Mouse (Mus musculus): ENCODE data around the gene Zscan18. TPM values are rescaled to one million over a fixed set of nuclear protein-coding genes. Genes with fewer than 3 reads are reported as not detected.
"Not testable (repeated sequence)": the region's sequence is repeated elsewhere in the genome, so short reads cannot be mapped to it uniquely, and the experiment has no call there.

Zscan18 gene
- polyA plus RNA-seq (2012; ENCODE audit: insufficient read depth, low replicate concordance) = not detected in 2 replicates

DNA sequence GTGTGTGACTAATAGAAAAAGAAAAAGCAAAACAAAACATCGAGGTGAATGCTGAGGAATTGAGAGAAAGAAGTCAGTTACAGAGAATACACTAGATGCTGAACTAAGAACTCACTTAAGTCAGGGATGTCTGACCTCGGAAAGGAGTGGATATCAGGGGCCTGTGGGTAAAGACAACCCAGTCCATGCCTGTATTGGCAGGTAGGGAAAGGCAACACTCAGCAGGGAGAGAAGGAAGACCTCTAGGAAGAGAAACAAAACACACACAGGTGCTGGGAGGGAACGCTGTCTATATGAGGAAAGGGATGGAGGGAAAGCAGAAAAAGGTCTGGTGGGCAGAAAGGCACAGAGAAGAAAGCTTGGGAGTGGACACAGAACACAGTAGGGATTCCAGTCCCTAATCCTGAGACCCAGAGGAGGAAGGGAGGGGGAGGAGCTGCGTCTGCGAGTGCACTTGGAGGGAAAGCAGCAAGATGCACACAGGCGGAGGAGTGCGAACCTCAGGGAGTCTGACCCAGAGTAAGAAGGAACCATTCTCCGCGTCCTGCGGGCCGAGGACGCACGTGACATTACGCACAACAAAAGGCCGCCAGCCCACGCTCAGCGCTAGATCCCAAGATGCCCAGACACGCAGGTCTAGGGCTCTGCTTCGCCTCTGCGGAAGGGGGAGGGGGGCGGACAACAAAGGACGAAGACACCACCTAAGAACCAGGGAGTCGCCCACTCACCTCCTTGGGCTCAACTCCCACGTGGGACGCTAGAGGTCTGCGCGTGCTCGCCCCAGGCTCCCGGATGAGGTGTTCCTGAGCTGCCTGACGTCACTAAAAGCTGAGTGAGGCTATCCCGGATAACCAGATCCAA, at the start of gene Zscan18:
Gene Zscan18 (minus strand): TSS at position 770 of the 861 bp plus-strand sequence.
- peaks cover 28% of the 10 kb centered on the region for H3K36me3 ChIP-seq (replicated peaks; ENCODE audit: low read length)
- peak within 1 kb of the TSS; percentile 91 for H3K4me3 ChIP-seq (replicated peaks)
- TF ChIP-seq FLI1 (IDR thresholded peaks at IDR 0.05; ENCODE audit: low read length) (no peak), GATA1 (IDR thresholded peaks at IDR 0.05; ENCODE audit: borderline replicate concordance, low read length) (no peak)
- H3K9me3 ChIP-seq = peaks cover 8% of the 10 kb centered on the region
- H3K27me3 ChIP-seq (replicated peaks) = no peaks in the 10 kb centered on the region
- H3K4me1 ChIP-seq = peaks cover 15% of the 10 kb centered on the region

DNA sequence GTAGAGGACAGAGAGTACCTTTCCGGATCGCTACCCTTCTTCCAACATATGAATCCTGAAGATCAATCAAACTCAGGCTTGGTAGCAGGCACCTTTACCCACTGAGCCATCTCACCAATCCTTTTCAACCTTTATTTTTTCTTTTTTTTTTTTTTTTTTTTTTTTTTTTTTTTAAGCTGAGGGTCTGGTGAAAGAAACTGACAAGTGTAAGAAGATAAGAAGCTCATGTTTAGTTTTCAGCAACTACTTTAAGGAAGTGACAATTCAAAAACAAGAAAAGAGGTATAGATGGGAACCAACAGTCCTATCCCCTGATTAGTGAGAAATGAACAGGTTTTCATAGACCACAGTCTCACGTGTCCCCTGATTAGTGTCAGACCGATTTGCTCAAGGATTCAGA, 32.3 kb upstream of the Zscan18 start:
- H3K4me1 ChIP-seq = peaks cover 17% of the 10 kb centered on the region
- TF ChIP-seq FLI1 (IDR thresholded peaks at IDR 0.05; ENCODE audit: low read length) = no peak
- no peak for TF ChIP-seq GATA1 (IDR thresholded peaks at IDR 0.05; ENCODE audit: borderline replicate concordance, low read length)

DNA sequence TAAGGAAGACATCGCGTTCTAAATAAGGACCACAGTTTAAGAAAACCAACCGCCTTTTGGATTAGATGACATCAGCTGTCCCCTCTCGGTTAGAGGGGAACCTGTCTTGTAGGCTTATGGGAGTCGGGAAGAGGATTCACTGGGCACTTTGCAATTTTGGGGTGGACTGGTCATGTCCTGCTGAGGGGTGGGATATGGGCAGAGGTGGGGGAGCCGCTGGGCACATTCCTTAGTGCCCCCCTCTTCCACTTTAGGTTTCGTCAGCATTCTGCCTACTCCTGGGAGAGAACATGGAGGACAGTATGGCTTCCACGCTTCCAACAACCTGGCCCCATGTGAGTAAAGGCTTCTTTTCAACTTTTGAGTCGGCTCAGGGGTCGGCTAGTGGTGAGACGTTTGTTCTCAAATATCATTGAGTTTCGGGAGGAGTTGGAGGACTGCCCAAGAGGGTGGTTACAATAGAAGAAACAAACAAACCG, 31.8 kb upstream of the Zscan18 start:
- Histone ChIP-seq H3K36me3 (replicated peaks; ENCODE audit: low read length) (peaks cover 43% of the 10 kb centered on the region), H3K4me3 (replicated peaks) (peak overlapping the region; percentile 94), H3K9me3 (peaks cover 25% of the 10 kb centered on the region), H3K4me1 (peaks cover 17% of the 10 kb centered on the region), H3K27me3 (replicated peaks) (no peaks in the 10 kb centered on the region)
- TF ChIP-seq FLI1 (IDR thresholded peaks at IDR 0.05; ENCODE audit: low read length) = no peak
- no peak for TF ChIP-seq GATA1 (IDR thresholded peaks at IDR 0.05; ENCODE audit: borderline replicate concordance, low read length)

More for the DNA sequence above, 32.3 kb upstream of the Zscan18 start:
- Histone ChIP-seq H3K36me3 (replicated peaks; ENCODE audit: low read length) (peaks cover 49% of the 10 kb centered on the region), H3K4me3 (replicated peaks) (peak overlapping the region; percentile 94), H3K9me3 (peaks cover 31% of the 10 kb centered on the region), H3K27me3 (replicated peaks) (no peaks in the 10 kb centered on the region)

DNA sequence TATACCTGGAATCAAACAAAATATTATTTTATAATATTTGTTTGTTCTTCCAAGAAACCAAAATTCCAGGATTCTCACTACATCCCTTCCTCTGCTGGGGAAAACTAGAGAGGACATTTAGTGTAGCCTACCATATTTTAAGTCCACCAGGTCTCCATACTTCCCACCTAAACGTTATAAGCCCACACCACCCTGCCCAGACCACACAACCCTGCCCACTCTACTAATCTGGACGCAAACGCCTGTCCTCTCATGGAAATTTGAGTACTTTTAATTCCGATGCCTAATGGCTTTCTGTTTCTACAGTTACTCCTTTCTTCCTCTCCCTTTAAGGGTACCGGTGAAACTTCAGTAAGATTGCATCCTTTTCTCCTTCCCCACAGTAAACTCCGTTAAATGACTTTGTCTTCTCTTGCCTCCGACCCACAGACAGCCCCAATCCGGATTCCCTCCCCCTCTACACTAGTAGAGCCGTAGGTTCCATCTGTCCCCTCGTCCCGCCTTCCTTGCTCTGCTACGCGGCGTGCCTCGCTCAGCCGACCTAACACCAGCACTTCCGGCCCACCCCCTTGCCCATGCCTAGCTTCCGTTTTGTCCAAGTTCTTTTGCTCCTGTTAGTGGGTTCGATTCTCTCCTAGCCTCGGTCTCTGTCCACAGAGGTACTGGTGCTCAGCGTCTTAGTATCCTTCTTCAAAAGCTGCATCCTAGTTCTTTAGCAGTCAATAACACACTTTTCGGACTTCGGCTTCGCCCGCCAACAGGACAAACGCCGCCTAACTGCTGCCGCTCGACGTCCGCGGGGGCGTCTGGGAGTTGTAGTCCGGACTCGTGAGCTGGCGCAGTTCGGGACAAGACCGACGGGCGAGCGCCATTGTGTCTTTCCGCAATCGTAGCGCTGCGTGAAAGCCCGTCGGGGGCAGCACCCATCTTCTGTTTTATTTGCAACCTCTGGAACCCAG, 31.0 kb upstream of the Zscan18 start, which contains the start of gene Zfp110:
Gene Zfp110 (plus strand): TSS at position 600 of the 959 bp plus-strand sequence.
- Histone ChIP-seq H3K27me3 (replicated peaks) (no peaks in the 10 kb centered on the region), H3K4me3 (replicated peaks) (peak within 1 kb of the TSS; percentile 94)
- TF ChIP-seq FLI1 (IDR thresholded peaks at IDR 0.05; ENCODE audit: low read length) = peak; percentile 75; the same call in 1 of the 2 replicates
- TF ChIP-seq GATA1 (IDR thresholded peaks at IDR 0.05; ENCODE audit: borderline replicate concordance, low read length) = no peak

DNA sequence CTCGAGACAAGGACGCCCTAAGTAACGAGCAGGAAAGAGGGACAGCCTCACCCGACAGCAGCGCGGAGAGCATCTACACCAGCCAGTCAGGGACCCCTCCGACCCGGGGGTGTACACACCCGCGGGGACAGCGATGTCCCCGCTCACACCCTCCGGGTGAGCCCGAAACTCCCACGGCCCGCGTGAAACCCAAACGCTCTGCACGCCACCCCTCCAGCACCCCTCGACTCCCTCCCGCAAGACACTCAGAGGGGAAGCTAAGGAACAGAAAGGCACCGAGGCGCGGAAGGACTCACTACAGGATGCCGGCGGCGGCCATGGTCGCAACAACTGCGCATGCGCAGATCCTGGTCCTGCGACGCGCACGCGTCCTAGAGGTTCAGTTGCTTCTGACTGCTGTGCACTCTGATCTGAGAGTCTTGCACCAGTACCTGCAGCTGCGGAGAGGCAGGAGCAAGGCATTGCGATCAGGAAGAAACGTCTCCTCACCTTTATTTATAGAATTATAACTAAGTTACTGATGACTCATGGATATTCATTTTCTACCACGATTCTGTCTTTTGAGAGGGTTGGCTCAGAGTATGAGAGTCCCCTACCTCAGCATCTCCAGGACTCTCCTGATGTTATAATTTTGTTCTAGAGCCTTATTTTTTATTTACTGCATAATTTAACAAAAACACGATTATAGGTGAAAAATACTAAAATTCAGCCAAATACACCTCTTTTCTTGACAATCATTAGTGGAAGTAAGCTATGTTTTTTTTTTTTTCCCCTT, 15.3 kb upstream of the Zscan18 start, which contains the start of gene Zfp329:
Gene Zfp329 (minus strand): TSS at position 338 of the 775 bp plus-strand sequence.
- peaks cover 16% of the 10 kb centered on the region for H3K9me3 ChIP-seq
- H3K4me1 ChIP-seq = peaks cover 10% of the 10 kb centered on the region
- peak within 1 kb of the TSS; percentile 97 for H3K4me3 ChIP-seq (replicated peaks)
- no peaks in the 10 kb centered on the region for H3K27me3 ChIP-seq (replicated peaks)
- peaks cover 24% of the 10 kb centered on the region for H3K36me3 ChIP-seq (replicated peaks; ENCODE audit: low read length)
- TF ChIP-seq FLI1 (IDR thresholded peaks at IDR 0.05; ENCODE audit: low read length) (no peak), GATA1 (IDR thresholded peaks at IDR 0.05; ENCODE audit: borderline replicate concordance, low read length) (no peak)

More for the DNA sequence above, 31.0 kb upstream of the Zscan18 start, which contains the start of gene Zfp110:
- Histone ChIP-seq H3K4me1 (peaks cover 17% of the 10 kb centered on the region), H3K36me3 (replicated peaks; ENCODE audit: low read length) (peaks cover 35% of the 10 kb centered on the region), H3K9me3 (peaks cover 23% of the 10 kb centered on the region)

DNA sequence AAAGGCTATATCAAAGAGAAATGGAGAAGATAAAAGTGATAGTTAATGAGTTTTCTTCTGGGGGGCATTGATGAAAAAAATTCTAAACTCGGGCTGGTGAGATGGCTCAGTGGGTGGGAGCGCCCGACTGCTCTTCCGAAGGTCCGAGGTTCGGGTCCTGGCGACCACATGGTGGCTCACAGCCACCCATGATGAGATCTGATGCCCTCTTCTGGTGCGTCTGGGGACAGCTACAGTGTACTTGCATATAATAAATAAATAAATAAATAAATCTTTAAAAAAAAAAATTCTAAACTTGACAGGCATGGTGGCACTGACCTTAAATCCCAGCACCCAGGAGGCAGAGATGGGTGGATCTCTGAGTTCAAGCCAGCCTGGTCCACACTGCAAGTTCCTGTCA, 12.1 kb upstream of the Zscan18 start:
- peaks cover 30% of the 10 kb centered on the region for H3K9me3 ChIP-seq
- H3K27me3 ChIP-seq (replicated peaks) = no peaks in the 10 kb centered on the region
- TF ChIP-seq FLI1 (IDR thresholded peaks at IDR 0.05; ENCODE audit: low read length) (no peak), GATA1 (IDR thresholded peaks at IDR 0.05; ENCODE audit: borderline replicate concordance, low read length) (no peak)
- peaks cover 10% of the 10 kb centered on the region for H3K4me1 ChIP-seq
- H3K36me3 ChIP-seq (replicated peaks; ENCODE audit: low read length) = peaks cover 53% of the 10 kb centered on the region
- H3K4me3 ChIP-seq (replicated peaks) = no peak overlapping the region

DNA sequence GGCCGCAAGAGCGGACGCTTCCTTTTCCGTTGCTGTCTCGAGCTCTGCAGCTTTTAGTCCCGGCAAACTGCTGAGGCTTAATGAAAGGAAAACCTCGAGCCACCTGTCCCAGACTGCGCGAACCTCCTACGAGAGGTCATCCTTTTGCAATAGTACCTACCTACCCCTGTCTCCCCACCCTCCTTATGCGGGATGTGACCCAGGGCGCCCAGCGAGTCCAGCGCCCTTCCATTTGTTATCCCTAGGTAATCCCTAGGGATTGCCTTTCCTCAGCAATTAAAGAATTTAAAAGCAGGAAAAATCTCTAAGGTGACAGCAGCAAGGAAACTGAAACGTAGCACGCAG, 264 bp upstream of the Zscan18 start:
- TF ChIP-seq GATA1 (IDR thresholded peaks at IDR 0.05; ENCODE audit: borderline replicate concordance, low read length) (no peak), FLI1 (IDR thresholded peaks at IDR 0.05; ENCODE audit: low read length) (no peak)
- H3K36me3 ChIP-seq (replicated peaks; ENCODE audit: low read length) = peaks cover 30% of the 10 kb centered on the region
- peaks cover 15% of the 10 kb centered on the region for H3K4me1 ChIP-seq
- peak overlapping the region; percentile 91 for H3K4me3 ChIP-seq (replicated peaks)
- no peaks in the 10 kb centered on the region for H3K27me3 ChIP-seq (replicated peaks)
- H3K9me3 ChIP-seq = peaks cover 10% of the 10 kb centered on the region; the same call in 1 of the 2 replicates

DNA sequence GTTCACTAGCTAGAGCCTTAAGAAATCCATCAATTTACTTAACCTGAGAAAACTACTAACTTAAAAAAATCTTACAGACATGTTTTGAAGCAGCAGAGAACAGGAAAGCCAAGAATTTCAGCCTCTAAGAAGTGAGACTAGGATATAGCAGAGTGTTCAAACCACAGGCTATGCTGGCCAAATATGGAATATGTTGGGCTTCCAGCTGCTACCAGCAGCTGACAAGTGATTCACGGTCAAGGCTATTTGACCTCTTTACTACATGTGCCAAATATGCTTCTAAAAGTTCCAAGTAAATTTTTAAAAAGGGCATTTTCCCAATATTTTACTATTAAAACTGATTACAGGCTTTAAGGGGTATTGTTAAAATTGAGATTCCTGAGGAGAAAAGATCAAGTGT, 3.9 kb downstream of the Zscan18 start:
- Histone ChIP-seq H3K4me1 (peaks cover 15% of the 10 kb centered on the region), H3K9me3 (peaks cover 34% of the 10 kb centered on the region), H3K4me3 (replicated peaks) (no peak overlapping the region), H3K27me3 (replicated peaks) (no peaks in the 10 kb centered on the region), H3K36me3 (replicated peaks; ENCODE audit: low read length) (peaks cover 13% of the 10 kb centered on the region)
- TF ChIP-seq GATA1 (IDR thresholded peaks at IDR 0.05; ENCODE audit: borderline replicate concordance, low read length) = no peak

DNA sequence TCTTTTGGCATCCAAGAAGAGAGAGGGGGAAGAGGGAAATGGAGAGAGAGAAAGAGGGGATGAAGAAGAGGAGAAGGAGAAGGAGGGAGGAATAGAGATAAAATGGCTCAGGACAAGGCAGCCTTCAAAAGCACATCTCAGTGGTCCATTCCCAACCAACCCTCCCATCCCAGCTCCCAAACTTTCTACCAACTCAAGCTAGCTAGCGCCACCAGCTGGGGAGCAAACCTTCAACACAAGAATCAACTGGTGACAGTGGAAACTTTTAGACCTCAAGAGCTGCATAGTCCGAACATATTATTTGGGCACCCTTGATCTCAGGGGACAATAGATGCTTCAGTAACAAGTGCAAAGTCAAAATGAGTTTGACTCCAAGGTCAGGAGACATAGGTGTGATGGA, 5.5 kb downstream of the Zscan18 start:
- peaks cover 35% of the 10 kb centered on the region for H3K9me3 ChIP-seq
- no peaks in the 10 kb centered on the region for H3K27me3 ChIP-seq (replicated peaks)
- TF ChIP-seq GATA1 (IDR thresholded peaks at IDR 0.05; ENCODE audit: borderline replicate concordance, low read length) = no peak
- no peak for TF ChIP-seq FLI1 (IDR thresholded peaks at IDR 0.05; ENCODE audit: low read length)

DNA sequence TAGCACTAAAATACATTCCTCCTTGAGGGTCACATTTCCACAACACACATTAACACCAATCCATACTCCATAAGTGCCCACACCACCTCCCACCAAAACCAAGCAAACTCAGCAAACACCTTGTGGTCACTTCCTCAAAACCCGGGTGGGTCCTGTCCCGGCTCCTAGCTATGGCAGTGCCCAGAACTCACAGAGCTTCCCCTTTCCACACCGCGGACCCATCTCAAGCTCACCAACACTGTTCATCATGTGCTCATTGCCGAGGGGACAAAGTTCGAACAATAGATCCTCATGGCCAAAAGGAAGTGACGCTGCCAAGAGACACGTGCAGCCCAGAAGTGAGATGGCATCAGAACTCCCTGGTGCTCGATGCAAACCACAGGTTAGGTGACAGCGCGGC, 10.8 kb downstream of the Zscan18 start:
- H3K9me3 ChIP-seq = peaks cover 37% of the 10 kb centered on the region
- not testable (repeated sequence) for H3K4me3 ChIP-seq (replicated peaks); H3K4me1 ChIP-seq; H3K36me3 ChIP-seq (replicated peaks; ENCODE audit: low read length); H3K27me3 ChIP-seq (replicated peaks)

More for the DNA sequence above, 5.5 kb downstream of the Zscan18 start:
- Histone ChIP-seq H3K36me3 (replicated peaks; ENCODE audit: low read length) (peaks cover 13% of the 10 kb centered on the region), H3K4me3 (replicated peaks) (no peak overlapping the region), H3K4me1 (peaks cover 3% of the 10 kb centered on the region)
